Mouse (Mus musculus) cortical plate, adult 2 months (tissue): ENCODE data around the gene Dlx4. TPM values are rescaled to one million over a fixed set of nuclear protein-coding genes. Genes with fewer than 3 reads are reported as not detected.

Source experiments
- H3K27ac ChIP-seq: fragments of 200-500 bp; 2 replicates; pipeline ENCODE4 v1.5.1; 2012; ENCODE audit warnings: low read length, control low read depth, inconsistent platforms; ENCODE audit not compliant: insufficient read depth
- H3K4me1 ChIP-seq: fragments of 200-500 bp; 2 replicates; pipeline ENCODE4 v1.6.1; 2011; ENCODE audit warnings: low read length; ENCODE audit not compliant: control insufficient read depth, insufficient read depth
- H3K4me3 ChIP-seq: fragments of 200-500 bp; 2 replicates; pipeline ENCODE4 v1.5.1; 2011; ENCODE audit warnings: mild to moderate bottlenecking, low read length, control low read depth; ENCODE audit not compliant: insufficient read depth
- CTCF ChIP-seq: fragments of 200-500 bp; IDR thresholded peaks from 2 replicates; pipeline ENCODE4 v1.5.1; 2011; ENCODE audit warnings: mild to moderate bottlenecking, control low read depth, low read length; ENCODE audit not compliant: insufficient read depth; ENCODE audit errors: extremely low read depth
- POLR2A ChIP-seq: fragments of 200-500 bp; IDR thresholded peaks from 2 replicates; pipeline ENCODE4 v1.6.1; 2011; ENCODE audit warnings: mild to moderate bottlenecking, low read length, control low read depth; ENCODE audit not compliant: insufficient read depth; ENCODE audit errors: extremely low read depth
- polyA plus RNA-seq: library from polyadenylated mRNA; depleted of rRNA; stranded (reverse); fragments of >200 nt; gene quantifications from 2 replicates; pipeline ENCODE4 v1.2.3, GENCODE M21; 2012

Dlx4 gene
- polyA plus RNA-seq, 1 experiment, result 0.29 TPM

GRCm38 (mm10) chr11:95143663-95144062, 2.4 kb downstream of the Dlx4 start:
- H3K4me3 ChIP-seq, result no peak overlapping the region
- no peaks in the 10 kb centered on the region for H3K4me1 ChIP-seq
- TF ChIP-seq CTCF, result no peak
- H3K27ac ChIP-seq, result no peak overlapping the region

- Histone ChIP-seq H3K27ac (no peak overlapping the region), H3K4me1 (no peaks in the 10 kb centered on the region), H3K4me3 (no peak overlapping the region)
- TF ChIP-seq POLR2A, result no peak
- TF ChIP-seq CTCF, result no peak
These were observed 3.0 kb downstream of the Dlx4 start for GRCm38 (mm10) chr11:95142980-95143575.

DNA sequence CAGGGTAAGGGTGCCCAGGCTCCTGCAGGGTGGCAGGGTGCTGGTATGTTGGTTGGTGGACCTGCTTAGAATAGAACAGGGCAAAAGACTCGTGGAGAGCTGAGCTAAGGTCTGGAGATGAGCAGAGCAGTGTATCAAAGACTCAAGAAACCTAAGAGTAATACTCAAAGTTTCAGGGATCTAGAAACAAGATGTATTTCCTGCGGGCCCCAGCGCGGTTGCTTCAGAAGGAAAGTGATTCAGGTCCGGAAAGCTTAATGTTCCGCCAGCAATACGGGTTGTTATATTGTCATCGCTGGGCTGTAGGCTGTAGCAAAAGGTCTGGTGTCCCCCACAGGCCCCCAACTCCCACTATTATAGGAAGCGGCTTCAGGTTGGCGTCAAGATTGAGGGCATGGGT, 3.8 kb downstream of the Dlx4 start:
- no peak for TF ChIP-seq CTCF
- no peak for TF ChIP-seq POLR2A
- Histone ChIP-seq H3K27ac (no peak overlapping the region), H3K4me3 (no peak overlapping the region), H3K4me1 (no peaks in the 10 kb centered on the region)

- no peak overlapping the region for H3K27ac ChIP-seq
- no peaks in the 10 kb centered on the region for H3K4me1 ChIP-seq
- H3K4me3 ChIP-seq, result no peak overlapping the region
- TF ChIP-seq CTCF (no peak), POLR2A (no peak)
These were observed 6.2 kb downstream of the Dlx4 start for GRCm38 (mm10) chr11:95139871-95140270.

DNA sequence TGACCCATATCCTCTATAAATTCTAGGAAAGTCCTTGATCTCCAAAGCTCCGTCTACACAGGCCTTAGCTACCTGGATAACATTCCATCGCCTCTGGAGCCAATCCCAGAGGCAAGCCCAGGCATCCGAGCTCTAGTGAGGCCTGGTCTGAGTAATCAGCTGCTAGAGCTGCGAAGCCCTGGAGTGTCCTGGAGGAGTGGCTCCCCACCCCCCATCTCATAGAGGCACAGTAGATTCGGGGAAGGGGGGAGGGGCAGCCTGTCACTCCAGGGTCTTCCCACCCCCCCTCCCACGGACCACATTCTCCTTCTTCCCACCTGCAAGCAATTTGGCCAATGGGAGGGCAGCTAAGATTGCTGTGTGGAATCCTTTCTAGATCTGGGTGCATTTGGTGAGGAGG, 8.8 kb downstream of the Dlx4 start:
- H3K4me1 ChIP-seq, result no peaks in the 10 kb centered on the region
- H3K4me3 ChIP-seq, result no peak overlapping the region
- no peak overlapping the region for H3K27ac ChIP-seq
- TF ChIP-seq POLR2A (no peak), CTCF (no peak)

DNA sequence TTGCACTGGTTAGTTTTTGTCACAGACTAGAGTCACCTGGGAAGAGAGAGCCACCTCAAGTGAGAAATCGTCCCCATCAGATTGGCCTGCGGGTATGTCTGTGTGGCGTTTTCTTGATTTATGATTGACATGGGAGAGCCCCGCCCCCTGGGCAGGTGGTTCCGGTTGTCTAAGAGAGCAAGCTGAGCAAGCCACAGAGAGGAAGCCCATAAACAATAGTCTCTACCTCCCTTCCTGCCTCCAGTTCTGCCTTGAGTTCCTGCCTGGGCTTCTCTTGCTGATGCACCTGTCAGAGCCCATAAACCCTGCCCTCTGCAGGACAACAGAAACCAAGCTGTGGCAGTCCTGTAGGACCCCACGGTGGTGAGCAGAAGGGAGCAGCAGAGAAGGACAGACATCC, 12.7 kb downstream of the Dlx4 start:
- TF ChIP-seq CTCF (no peak), POLR2A (no peak)
- Histone ChIP-seq H3K27ac (no peak overlapping the region), H3K4me1 (no peaks in the 10 kb centered on the region), H3K4me3 (no peak overlapping the region)

- TF ChIP-seq POLR2A, result no peak
- TF ChIP-seq CTCF, result no peak
- Histone ChIP-seq H3K4me3 (no peak overlapping the region), H3K4me1 (no peaks in the 10 kb centered on the region), H3K27ac (no peak overlapping the region)
These were observed 15.3 kb downstream of the Dlx4 start for GRCm38 (mm10) chr11:95130668-95131252.

- no peaks in the 10 kb centered on the region for H3K4me1 ChIP-seq
- TF ChIP-seq CTCF (no peak), POLR2A (no peak)
- no peak overlapping the region for H3K27ac ChIP-seq
- H3K4me3 ChIP-seq, result no peak overlapping the region
These were observed 17.7 kb downstream of the Dlx4 start for GRCm38 (mm10) chr11:95128359-95128758.

DNA sequence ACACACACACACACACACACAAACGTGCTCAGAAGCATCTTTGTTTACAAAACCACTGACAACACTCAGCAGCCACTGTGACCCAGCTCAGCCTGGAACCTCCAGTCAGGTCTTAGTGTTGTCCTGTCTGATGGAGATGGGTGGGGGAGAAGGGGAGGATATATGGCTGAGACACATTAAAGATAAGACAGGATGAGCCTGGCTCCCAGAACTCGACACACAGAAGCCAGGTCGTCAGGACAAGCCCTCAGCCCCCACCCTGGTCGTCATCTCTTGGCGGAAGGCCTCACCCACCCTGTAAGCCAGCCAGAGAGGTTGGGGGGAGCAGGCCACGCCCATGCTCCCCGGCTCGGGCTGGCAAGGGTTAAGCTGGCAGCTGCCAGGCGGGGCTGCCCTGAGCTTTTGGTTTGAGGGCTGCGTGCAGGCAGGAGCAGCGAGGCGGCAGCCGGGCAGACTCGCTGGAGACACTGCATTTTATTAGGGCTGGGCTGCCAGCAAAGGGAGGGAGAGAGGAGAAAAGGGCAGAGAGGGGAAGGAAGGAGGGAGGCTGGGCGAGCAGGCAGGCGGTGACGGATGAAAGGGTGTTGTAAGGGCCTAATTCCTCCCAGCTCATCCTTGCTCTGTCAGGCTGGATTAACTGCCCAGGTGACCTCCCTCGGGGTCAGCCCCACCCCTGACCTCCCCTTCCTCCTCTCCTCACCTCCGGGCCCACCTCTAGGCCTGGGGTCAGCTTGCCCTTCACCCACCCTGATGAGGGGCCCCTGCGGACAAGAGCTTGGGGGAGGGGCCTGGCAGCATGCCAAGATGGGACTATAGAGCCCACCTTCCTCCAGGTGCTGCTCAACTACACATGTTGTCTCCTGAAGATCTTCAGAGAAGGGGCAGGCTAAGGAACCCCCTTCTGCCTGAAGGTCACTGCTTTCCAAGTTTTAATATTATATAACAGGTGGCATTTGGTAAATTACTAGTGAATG, 19.5 kb downstream of the Dlx4 start:
- H3K27ac ChIP-seq, result no peak overlapping the region
- no peak overlapping the region for H3K4me3 ChIP-seq
- TF ChIP-seq CTCF, result no peak
- TF ChIP-seq POLR2A, result no peak
- H3K4me1 ChIP-seq, result no peaks in the 10 kb centered on the region

- no peaks in the 10 kb centered on the region for H3K4me1 ChIP-seq
- no peak for TF ChIP-seq POLR2A
- no peak for TF ChIP-seq CTCF
- H3K27ac ChIP-seq, result no peak overlapping the region
- H3K4me3 ChIP-seq, result no peak overlapping the region
These were observed 20.6 kb downstream of the Dlx4 start for GRCm38 (mm10) chr11:95125366-95125948.

GRCm38 (mm10) chr11:95122100-95122489, 24.0 kb downstream of the Dlx4 start:
- no peak overlapping the region for H3K27ac ChIP-seq
- H3K4me1 ChIP-seq, result no peaks in the 10 kb centered on the region
- no peak for TF ChIP-seq POLR2A
- no peak overlapping the region for H3K4me3 ChIP-seq
